Mouse (Mus musculus): Measurements from ENCODE around the gene Dad1. TPM values are rescaled to one million over a fixed set of nuclear protein-coding genes. Genes with fewer than 3 reads are reported as not detected.

The Dad1 gene
- polyA plus RNA-seq, 1 experiment from 2014 or later: 174 TPM

- ChIA-PET POLR2A (no interaction called here), CTCF (no interaction called here)
- no peaks in the 10 kb centered on the region for H3K27me3 ChIP-seq
- DNase-seq (ENCODE audit: low read depth, low spot score) (no peak), ATAC-seq (no peak)
- in situ Hi-C loops (cut with MboI; ENCODE audit: low pct_unique_long_range_greater_than_20kb): no loop called here
- TF ChIP-seq CTCF (IDR thresholded peaks at IDR 0.05): no peak
Observed at GRCm38 (mm10) chr14:54195838-54196423, 58.0 kb downstream of the Dad1 start.

GRCm38 (mm10) chr14:54193354-54194133, 60.4 kb downstream of the Dad1 start:
- no peak for TF ChIP-seq CTCF (IDR thresholded peaks at IDR 0.05)
- ChIA-PET POLR2A (no interaction called here), CTCF (interaction anchor here (1.0 to 1.7 kb wide), 3 partner anchors 11 to 129 kb away, joined by 3 to 5 read pairs (median 4); no protein-coding TSS in a partner anchor)
- ATAC-seq: no peak
- in situ Hi-C loops (cut with MboI; ENCODE audit: low pct_unique_long_range_greater_than_20kb): no loop called here
- no peak for DNase-seq (ENCODE audit: low read depth, low spot score)
- H3K27me3 ChIP-seq: no peaks in the 10 kb centered on the region

GRCm38 (mm10) chr14:54192462-54192847, 61.4 kb downstream of the Dad1 start:
- POLR2A ChIA-PET: interaction anchor here (0.6 kb wide), 1 partner anchor 9 kb away, joined by 3 read pairs; no protein-coding TSS in a partner anchor
- no peak for ATAC-seq
- DNase-seq (ENCODE audit: low read depth, low spot score): no peak
- CTCF ChIA-PET: interaction anchor here (1.0 to 1.7 kb wide), 3 partner anchors 13 to 128 kb away, joined by 3 to 5 read pairs (median 4); no protein-coding TSS in a partner anchor
- H3K27me3 ChIP-seq: no peaks in the 10 kb centered on the region
- in situ Hi-C loops (cut with MboI; ENCODE audit: low pct_unique_long_range_greater_than_20kb): no loop called here
- TF ChIP-seq CTCF (IDR thresholded peaks at IDR 0.05): no peak

- ChIA-PET POLR2A (interaction anchor here (0.6 kb wide), 1 partner anchor 9 kb away, joined by 3 read pairs; no protein-coding TSS in a partner anchor), CTCF (interaction anchor here (1.4 kb wide), 1 partner anchor 16 kb away, joined by 4 read pairs; no protein-coding TSS in a partner anchor)
- TF ChIP-seq CTCF (IDR thresholded peaks at IDR 0.05): no peak
- ATAC-seq: no peak
- no peak for DNase-seq (ENCODE audit: low read depth, low spot score)
- in situ Hi-C loops (cut with MboI; ENCODE audit: low pct_unique_long_range_greater_than_20kb): no loop called here
- no peaks in the 10 kb centered on the region for H3K27me3 ChIP-seq
Observed at GRCm38 (mm10) chr14:54191594-54192461, 62.1 kb downstream of the Dad1 start.

GRCm38 (mm10) chr14:54191026-54191390, 62.9 kb downstream of the Dad1 start:
- ATAC-seq: no peak
- in situ Hi-C loops (cut with MboI; ENCODE audit: low pct_unique_long_range_greater_than_20kb): no loop called here
- ChIA-PET CTCF (interaction anchor here (0.8 to 1.4 kb wide), 3 partner anchors 15 to 254 kb away, joined by 3 to 4 read pairs (median 3); no protein-coding TSS in a partner anchor), POLR2A (no interaction called here)
- TF ChIP-seq CTCF (IDR thresholded peaks at IDR 0.05): no peak
- no peaks in the 10 kb centered on the region for H3K27me3 ChIP-seq
- no peak for DNase-seq (ENCODE audit: low read depth, low spot score)

- ATAC-seq (no peak), DNase-seq (ENCODE audit: low read depth, low spot score) (no peak)
- in situ Hi-C loops (cut with MboI; ENCODE audit: low pct_unique_long_range_greater_than_20kb): no loop called here
- no peak for TF ChIP-seq CTCF (IDR thresholded peaks at IDR 0.05)
- no peaks in the 10 kb centered on the region for H3K27me3 ChIP-seq
- CTCF ChIA-PET: interaction anchor here (0.8 to 1.4 kb wide), 3 partner anchors 14 to 254 kb away, joined by 3 to 4 read pairs (median 3); no protein-coding TSS in a partner anchor
- POLR2A ChIA-PET: no interaction called here
Observed at GRCm38 (mm10) chr14:54190305-54191025, 63.4 kb downstream of the Dad1 start.

- ATAC-seq: no peak
- in situ Hi-C loops (cut with MboI; ENCODE audit: low pct_unique_long_range_greater_than_20kb): no loop called here
- no peak for TF ChIP-seq CTCF (IDR thresholded peaks at IDR 0.05)
- CTCF ChIA-PET: no interaction called here
- no peaks in the 10 kb centered on the region for H3K27me3 ChIP-seq
- no peak for DNase-seq (ENCODE audit: low read depth, low spot score)
- POLR2A ChIA-PET: no interaction called here
Observed at GRCm38 (mm10) chr14:54189255-54189654, 64.6 kb downstream of the Dad1 start.

GRCm38 (mm10) chr14:54187211-54187610, 66.7 kb downstream of the Dad1 start:
- no peaks in the 10 kb centered on the region for H3K27me3 ChIP-seq
- ChIA-PET CTCF (no interaction called here), POLR2A (no interaction called here)
- ATAC-seq (no peak), DNase-seq (ENCODE audit: low read depth, low spot score) (no peak)
- in situ Hi-C loops (cut with MboI; ENCODE audit: low pct_unique_long_range_greater_than_20kb): no loop called here
- no peak for TF ChIP-seq CTCF (IDR thresholded peaks at IDR 0.05)

Other genes with a start within 250 kb of the Dad1 start
- gene Abhd4, start 84 bp upstream of the Dad1 start, polyA plus RNA-seq (2021): 113 TPM
- 0.04 TPM for gene Olfr49, start 30.8 kb upstream of the Dad1 start, polyA plus RNA-seq (2021)
- 80.3 TPM for gene Oxa1l, start 106.7 kb upstream of the Dad1 start, polyA plus RNA-seq (2021)
- 8.2 TPM for gene Slc7a7, start 163.7 kb upstream of the Dad1 start, polyA plus RNA-seq (2021)
- 222 TPM for gene Mrpl52, start 172.8 kb upstream of the Dad1 start, polyA plus RNA-seq (2021)
- gene Mmp14, start 177.5 kb upstream of the Dad1 start, polyA plus RNA-seq (2021): 35.9 TPM
- gene Lrp10, start 210.0 kb upstream of the Dad1 start, polyA plus RNA-seq (2021): 185 TPM
- gene Rem2, start 222.0 kb upstream of the Dad1 start, polyA plus RNA-seq (2021): 0.27 TPM